Mouse (Mus musculus) neural tube, embryonic 12.5 days (tissue): ENCODE measurements around the gene Zfp536. TPM values are rescaled to one million over a fixed set of nuclear protein-coding genes. Genes with fewer than 3 reads are reported as not detected.

Experiments
- ATAC-seq: fragments of 200-750 bp; cut with Nextera tagmentation; 2 replicates; pipeline ENCODE4 v1.8.0; 2017; ENCODE audit warnings: low read depth, mild to moderate bottlenecking, moderate TSS enrichment, moderate library complexity; ENCODE audit not compliant: low FRiP score
- H3K27ac ChIP-seq: fragments of 300-500 bp; sonication (generic); 2 replicates; pipeline ENCODE4 v1.5.1; 2016
- H3K27me3 ChIP-seq: fragments of 300-500 bp; sonication (generic); replicated peaks from 2 replicates; pipeline ENCODE4 v1.6.1; 2016; ENCODE audit warnings: mild to moderate bottlenecking
- H3K36me3 ChIP-seq: fragments of 300-500 bp; sonication (generic); 2 replicates; pipeline ENCODE4 v1.6.1; 2016; ENCODE audit warnings: mild to moderate bottlenecking
- H3K4me1 ChIP-seq: fragments of 300-500 bp; sonication (generic); 2 replicates; pipeline ENCODE4 v1.6.1; 2016
- H3K4me2 ChIP-seq: fragments of 300-500 bp; sonication (generic); replicated peaks from 2 replicates; pipeline ENCODE4 v1.6.1; 2016; ENCODE audit warnings: mild to moderate bottlenecking
- H3K4me3 ChIP-seq: fragments of 300-500 bp; sonication (generic); 2 replicates; pipeline ENCODE4 v1.5.1; 2016
- H3K9ac ChIP-seq: fragments of 300-500 bp; sonication (generic); 2 replicates; pipeline ENCODE4 v1.6.1; 2016; ENCODE audit warnings: mild to moderate bottlenecking
- H3K9me3 ChIP-seq: fragments of 300-500 bp; sonication (generic); 2 replicates; pipeline ENCODE4 v1.6.1; 2016; ENCODE audit warnings: mild to moderate bottlenecking
- WGBS: fragments of 180-500 bp; shearing (Covaris S2); methylation state at CpG from one replicate; pipeline ENCODE4 v1.1.7; 2016; 5-methylcytosine and 5-hydroxymethylcytosine counted together
- polyA plus RNA-seq: library from polyadenylated mRNA; unstranded; fragments of >200 nt; fragmentation: Nextera tagmentation; extraction: Ambion mirVana; gene quantifications from 2 replicates; pipeline ENCODE4 v1.2.1, GENCODE M21; 2016

Gene Zfp536
- polyA plus RNA-seq, 1 experiment from 2014 or later, result 46.9 TPM

GRCm38 (mm10) chr7:37473311-37474084, 299.9 kb downstream of the Zfp536 start:
- 58% methylated on average over 24 of the region's 24 CpGs for WGBS
- no peak for ATAC-seq
- no peak overlapping the region for H3K4me2 ChIP-seq

GRCm38 (mm10) chr7:37471726-37472125, 301.7 kb downstream of the Zfp536 start:
- ATAC-seq, result no peak
- Histone ChIP-seq H3K4me3 (no peak overlapping the region), H3K9me3 (no peaks in the 10 kb centered on the region), H3K27me3 (no peaks in the 10 kb centered on the region), H3K4me2 (no peak overlapping the region), H3K4me1 (peaks cover 11% of the 10 kb centered on the region; the same call in 1 of the 2 replicates), H3K9ac (no peak overlapping the region), H3K36me3 (no peaks in the 10 kb centered on the region), H3K27ac (no peak overlapping the region)
- 57% methylated on average over 8 of the region's 8 CpGs for WGBS

More at GRCm38 (mm10) chr7:37473311-37474084, 299.9 kb downstream of the Zfp536 start:
- Histone ChIP-seq H3K9me3 (no peaks in the 10 kb centered on the region), H3K27ac (no peak overlapping the region), H3K36me3 (0 out of 2 replicates have a peak, but pooled peaks cover 2% of the 10 kb centered on the region), H3K4me3 (no peak overlapping the region), H3K4me1 (0 out of 2 replicates have a peak, but pooled peaks cover 7% of the 10 kb centered on the region), H3K27me3 (no peaks in the 10 kb centered on the region), H3K9ac (no peak overlapping the region)

- no peaks in the 10 kb centered on the region for H3K27me3 ChIP-seq
- 51% methylated on average over 9 of the region's 9 CpGs for WGBS
- H3K4me3 ChIP-seq, result no peak overlapping the region
- no peaks in the 10 kb centered on the region for H3K9me3 ChIP-seq
- no peak overlapping the region for H3K4me2 ChIP-seq
- H3K27ac ChIP-seq, result no peak overlapping the region
- H3K36me3 ChIP-seq, result no peaks in the 10 kb centered on the region
- peaks cover 15% of the 10 kb centered on the region for H3K4me1 ChIP-seq
- no peak overlapping the region for H3K9ac ChIP-seq
- ATAC-seq, result 0 out of 2 replicates have a peak, but pooled peaks have one; percentile 41
Measured at GRCm38 (mm10) chr7:37466477-37467243, 306.8 kb downstream of the Zfp536 start.

GRCm38 (mm10) chr7:37464186-37464721, 309.2 kb downstream of the Zfp536 start:
- H3K9ac ChIP-seq, result no peak overlapping the region
- H3K4me2 ChIP-seq, result no peak overlapping the region
- 37% methylated on average over 7 of the region's 7 CpGs for WGBS

GRCm38 (mm10) chr7:37447523-37447922, 325.9 kb downstream of the Zfp536 start:
- Histone ChIP-seq H3K9ac (no peak overlapping the region), H3K27ac (no peak overlapping the region), H3K4me3 (no peak overlapping the region), H3K4me1 (no peaks in the 10 kb centered on the region; the same call in 1 of the 2 replicates), H3K36me3 (no peaks in the 10 kb centered on the region), H3K27me3 (no peaks in the 10 kb centered on the region), H3K9me3 (0 out of 2 replicates have a peak, but pooled peaks cover 4% of the 10 kb centered on the region), H3K4me2 (no peak overlapping the region)
- no peak for ATAC-seq
- 86% methylated on average over 3 of the region's 3 CpGs for WGBS

More at GRCm38 (mm10) chr7:37464186-37464721, 309.2 kb downstream of the Zfp536 start:
- Histone ChIP-seq H3K36me3 (no peaks in the 10 kb centered on the region), H3K4me3 (no peak overlapping the region), H3K27me3 (no peaks in the 10 kb centered on the region), H3K4me1 (peaks cover 15% of the 10 kb centered on the region), H3K9me3 (no peaks in the 10 kb centered on the region), H3K27ac (no peak overlapping the region)
- no peak for ATAC-seq

GRCm38 (mm10) chr7:37439912-37440311, 333.5 kb downstream of the Zfp536 start:
- ATAC-seq, result peak; percentile 25; the same call in 1 of the 2 replicates

GRCm38 (mm10) chr7:37439117-37439844, 334.2 kb downstream of the Zfp536 start:
- Histone ChIP-seq H3K27ac (no peak overlapping the region), H3K4me3 (no peak overlapping the region), H3K9ac (no peak overlapping the region), H3K36me3 (no peaks in the 10 kb centered on the region), H3K9me3 (0 out of 2 replicates have a peak, but pooled peaks cover 2% of the 10 kb centered on the region), H3K4me2 (no peak overlapping the region), H3K27me3 (no peaks in the 10 kb centered on the region), H3K4me1 (peaks cover 7% of the 10 kb centered on the region)
- WGBS, result 46% methylated on average over 16 of the region's 16 CpGs
- peak; percentile 78 for ATAC-seq

More at GRCm38 (mm10) chr7:37439912-37440311, 333.5 kb downstream of the Zfp536 start:
- Histone ChIP-seq H3K4me1 (peaks cover 7% of the 10 kb centered on the region), H3K36me3 (no peaks in the 10 kb centered on the region), H3K27ac (no peak overlapping the region), H3K4me2 (no peak overlapping the region), H3K4me3 (no peak overlapping the region), H3K27me3 (no peaks in the 10 kb centered on the region), H3K9me3 (0 out of 2 replicates have a peak, but pooled peaks cover 4% of the 10 kb centered on the region), H3K9ac (no peak overlapping the region)
- WGBS, result 86% methylated on average over 13 of the region's 13 CpGs

GRCm38 (mm10) chr7:37437887-37438286, 335.6 kb downstream of the Zfp536 start:
- WGBS, result 90% methylated on average over 3 of the region's 3 CpGs
- no peaks in the 10 kb centered on the region for H3K36me3 ChIP-seq
- ATAC-seq, result no peak
- no peaks in the 10 kb centered on the region for H3K9me3 ChIP-seq
- no peak overlapping the region for H3K4me3 ChIP-seq
- H3K9ac ChIP-seq, result no peak overlapping the region
- H3K4me2 ChIP-seq, result no peak overlapping the region
- no peaks in the 10 kb centered on the region for H3K27me3 ChIP-seq
- no peak overlapping the region for H3K27ac ChIP-seq
- peaks cover 7% of the 10 kb centered on the region for H3K4me1 ChIP-seq

- H3K4me1 ChIP-seq, result no peaks in the 10 kb centered on the region
- no peaks in the 10 kb centered on the region for H3K36me3 ChIP-seq
- no peaks in the 10 kb centered on the region for H3K27me3 ChIP-seq
- no peak overlapping the region for H3K9ac ChIP-seq
- 53% methylated on average over 7 of the region's 7 CpGs for WGBS
- no peak overlapping the region for H3K27ac ChIP-seq
- H3K4me2 ChIP-seq, result no peak overlapping the region
- H3K9me3 ChIP-seq, result no peaks in the 10 kb centered on the region
- H3K4me3 ChIP-seq, result no peak overlapping the region
- ATAC-seq, result no peak
Measured at GRCm38 (mm10) chr7:37433156-37433555, 340.3 kb downstream of the Zfp536 start.

- Histone ChIP-seq H3K4me3 (no peak overlapping the region), H3K27ac (no peak overlapping the region), H3K9me3 (no peaks in the 10 kb centered on the region), H3K4me1 (no peaks in the 10 kb centered on the region), H3K9ac (no peak overlapping the region), H3K4me2 (no peak overlapping the region), H3K27me3 (no peaks in the 10 kb centered on the region), H3K36me3 (no peaks in the 10 kb centered on the region)
- WGBS, result 73% methylated on average over 10 of the region's 10 CpGs
- ATAC-seq, result no peak
Measured at GRCm38 (mm10) chr7:37431471-37431870, 342.0 kb downstream of the Zfp536 start.

- no peak overlapping the region for H3K4me2 ChIP-seq
- no peak overlapping the region for H3K9ac ChIP-seq
- ATAC-seq, result no peak
- H3K27me3 ChIP-seq, result no peaks in the 10 kb centered on the region
- H3K27ac ChIP-seq, result no peak overlapping the region
- H3K4me1 ChIP-seq, result no peaks in the 10 kb centered on the region
- no peak overlapping the region for H3K4me3 ChIP-seq
- no peaks in the 10 kb centered on the region for H3K9me3 ChIP-seq
- no peaks in the 10 kb centered on the region for H3K36me3 ChIP-seq
Measured at GRCm38 (mm10) chr7:37426061-37426460, 347.4 kb downstream of the Zfp536 start.
